Mouse (Mus musculus): ENCODE data around the gene Zbtb12.
"Not testable (repeated sequence)": the region's sequence is repeated elsewhere in the genome, so short reads cannot be mapped to it uniquely, and the experiment has no call there.

Gene Zbtb12

DNA sequence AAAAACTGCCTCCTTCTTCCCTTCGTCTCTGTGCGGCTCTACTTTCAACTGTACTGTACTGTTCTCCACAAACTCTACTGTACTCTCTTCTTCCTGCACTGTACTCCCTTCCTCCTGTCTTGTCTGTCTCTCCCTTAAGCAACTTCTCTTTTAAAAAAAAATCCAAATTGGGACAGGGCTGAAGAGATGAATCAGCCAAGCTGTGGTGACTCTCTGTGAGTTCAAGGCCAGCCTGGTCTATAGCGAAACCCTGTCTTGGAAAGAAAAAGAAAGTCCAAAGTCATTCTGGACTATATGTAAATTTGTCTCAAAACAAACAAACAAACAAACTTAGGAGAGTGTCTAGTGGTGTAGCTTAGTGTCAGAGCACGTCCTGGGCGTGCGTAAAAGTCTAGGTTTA is 5.0 kb upstream of the Zbtb12 start:
- no peak for DNase-seq (ENCODE audit: low spot score)

- DNase-seq (ENCODE audit: low spot score): no peak
These were observed 1.9 kb downstream of the Zbtb12 start for GRCm38 (mm10) chr17:34881166-34881565.

DNA sequence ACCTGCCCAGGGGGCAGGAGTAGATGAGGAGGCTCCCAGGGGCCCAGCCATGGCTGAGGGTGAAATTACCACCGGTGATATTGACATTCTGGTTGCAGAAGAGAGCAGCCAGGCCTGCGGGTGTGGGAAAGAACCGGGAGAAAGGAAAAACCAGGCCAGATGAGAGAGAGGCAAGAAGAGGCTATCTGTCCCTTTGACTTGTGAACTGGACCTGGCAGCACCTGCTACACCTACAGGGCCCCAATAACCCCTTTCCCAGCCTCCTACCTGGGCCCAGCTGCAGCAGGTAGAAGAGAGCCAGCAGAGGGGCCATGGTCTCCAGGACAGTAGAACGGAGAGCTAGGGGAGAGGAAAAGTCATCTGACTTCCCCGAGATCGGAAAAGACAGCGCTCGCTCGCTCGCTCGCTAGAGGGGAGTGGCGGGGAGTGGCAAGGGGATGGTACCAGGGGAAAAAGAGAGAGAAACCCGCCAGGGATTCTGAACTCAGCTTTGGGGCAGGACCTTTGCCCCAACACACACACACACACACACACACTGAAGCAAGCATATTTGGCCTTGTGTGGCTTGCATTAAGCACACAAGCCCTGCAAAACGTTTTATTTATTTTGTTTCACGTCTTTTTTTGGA is 2.5 kb downstream of the Zbtb12 start, which contains the start of gene Gm20547:
Gene Gm20547 (minus strand): TSS at position 360 of the 628 bp plus-strand sequence.
- no peak for DNase-seq (ENCODE audit: low spot score)

DNA sequence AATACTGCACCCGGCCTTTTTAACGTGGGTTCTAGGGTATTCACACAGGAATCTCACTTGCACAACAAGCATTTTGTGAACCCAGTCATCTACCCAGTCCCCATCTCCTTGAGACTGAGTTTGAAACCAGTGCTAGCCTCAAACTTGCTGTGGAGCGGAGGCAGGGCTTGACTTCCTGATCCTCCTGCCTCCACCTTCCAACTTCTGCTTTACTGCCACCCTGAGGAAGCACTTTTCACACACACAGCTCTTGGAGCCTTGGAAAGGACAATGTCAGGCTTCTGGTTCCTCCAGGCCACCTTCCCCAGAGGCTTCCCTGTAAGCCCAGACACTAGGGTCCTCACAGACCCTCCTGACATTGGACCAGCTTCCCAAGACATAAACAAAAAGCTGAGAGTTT is 4.0 kb downstream of the Zbtb12 start:
- DNase-seq (ENCODE audit: low spot score): no peak

DNA sequence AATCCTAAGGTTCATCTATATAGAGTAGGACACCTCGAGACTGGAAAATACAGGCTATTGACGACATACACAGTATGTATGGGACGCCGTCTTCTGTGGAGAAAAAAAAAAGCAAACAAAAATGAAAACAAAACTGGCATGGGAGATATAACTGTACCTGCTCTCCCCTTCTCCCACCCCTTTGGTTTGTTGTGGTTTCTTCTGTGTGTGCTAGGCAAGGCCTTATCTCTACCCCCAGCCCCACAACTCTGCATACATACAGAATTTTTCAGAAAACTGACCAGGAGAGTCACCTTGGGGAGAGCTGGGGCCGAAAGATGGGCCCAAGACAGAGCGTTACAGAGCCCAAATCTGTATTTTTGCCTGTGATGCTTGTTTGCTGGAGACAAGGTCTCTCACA is 5.4 kb downstream of the Zbtb12 start:
- no peak for DNase-seq (ENCODE audit: low spot score)

DNA sequence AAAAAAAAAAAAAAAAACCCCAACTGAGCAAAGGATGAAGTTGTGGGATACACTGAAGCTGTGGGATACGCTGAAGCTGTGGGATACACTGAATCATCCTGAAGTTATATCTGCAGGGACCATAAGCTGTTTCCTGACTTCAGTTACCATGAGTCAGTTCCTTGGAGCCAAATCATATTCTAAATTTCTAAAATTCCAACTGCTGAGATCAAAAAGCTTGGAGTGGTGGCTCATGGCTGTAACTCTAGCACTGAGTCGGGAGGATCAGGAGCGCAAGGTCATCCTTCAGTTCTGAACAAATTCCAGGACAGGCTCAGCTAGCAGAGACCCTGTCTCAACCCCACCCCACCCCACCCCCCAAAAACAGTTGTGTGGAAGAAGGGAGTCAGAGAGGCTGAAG is 6.3 kb downstream of the Zbtb12 start:
- DNase-seq (ENCODE audit: low spot score): no peak

- no peak for DNase-seq (ENCODE audit: low spot score)
These were observed 8.7 kb downstream of the Zbtb12 start for GRCm38 (mm10) chr17:34887942-34888341.

- DNase-seq (ENCODE audit: low spot score): no peak
These were observed 10.9 kb downstream of the Zbtb12 start for GRCm38 (mm10) chr17:34890074-34890743.

DNA sequence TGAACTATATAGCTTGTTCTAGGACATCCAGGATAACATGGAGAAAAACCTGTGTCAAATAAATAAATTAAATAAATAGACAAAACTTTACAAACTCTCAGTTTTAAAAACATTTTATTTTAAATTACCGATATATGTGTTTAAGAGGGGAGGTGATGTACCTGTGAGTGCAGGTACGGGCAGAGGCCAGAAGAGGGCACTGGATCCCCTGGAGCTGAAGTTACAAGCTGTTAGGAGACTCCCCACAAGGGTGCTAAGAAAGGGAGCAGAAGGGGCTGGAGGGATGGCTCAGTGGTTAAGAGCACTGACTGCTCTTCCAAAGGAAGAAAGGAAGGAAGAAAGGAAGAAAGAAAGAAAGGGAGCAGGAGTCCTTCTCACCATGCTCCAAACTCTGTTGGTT is 12.1 kb downstream of the Zbtb12 start:
- DNase-seq (ENCODE audit: low spot score): no peak

DNA sequence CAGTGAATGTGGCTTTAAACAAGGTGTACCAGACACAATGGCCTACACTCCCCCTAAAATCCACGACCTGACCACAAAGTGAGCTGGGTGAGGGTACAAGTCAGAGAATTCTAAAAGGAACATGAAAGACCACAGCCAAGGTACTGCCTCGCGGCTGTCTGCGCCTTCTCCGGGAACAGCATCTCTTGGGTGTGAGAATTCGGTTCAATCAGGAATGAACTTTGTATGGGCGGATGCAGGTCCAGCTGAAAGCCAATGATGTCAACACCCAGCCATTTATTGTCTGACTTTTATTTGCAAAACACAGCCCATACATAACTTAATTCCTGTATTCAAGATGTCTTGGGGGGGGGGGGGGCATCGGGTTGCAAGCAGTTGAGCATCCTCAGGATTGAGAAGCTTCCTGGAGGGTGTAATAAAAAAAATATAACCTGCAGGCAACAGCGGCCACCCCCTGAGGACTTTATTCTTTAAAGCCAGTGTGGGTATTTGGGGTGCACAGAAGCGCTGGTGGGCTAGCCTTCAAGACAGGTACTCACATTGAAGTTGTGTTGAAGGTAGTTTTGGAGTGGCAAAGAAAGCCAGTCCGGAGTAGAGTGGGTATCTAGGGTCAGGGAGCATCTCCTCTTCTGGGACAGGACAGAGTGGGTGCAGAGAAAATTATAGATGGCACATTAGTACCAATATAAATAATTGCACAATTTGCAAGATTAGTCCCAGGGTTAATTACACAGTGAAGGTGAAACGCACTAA is 14.0 kb downstream of the Zbtb12 start:
- DNase-seq (ENCODE audit: low spot score): no peak

DNA sequence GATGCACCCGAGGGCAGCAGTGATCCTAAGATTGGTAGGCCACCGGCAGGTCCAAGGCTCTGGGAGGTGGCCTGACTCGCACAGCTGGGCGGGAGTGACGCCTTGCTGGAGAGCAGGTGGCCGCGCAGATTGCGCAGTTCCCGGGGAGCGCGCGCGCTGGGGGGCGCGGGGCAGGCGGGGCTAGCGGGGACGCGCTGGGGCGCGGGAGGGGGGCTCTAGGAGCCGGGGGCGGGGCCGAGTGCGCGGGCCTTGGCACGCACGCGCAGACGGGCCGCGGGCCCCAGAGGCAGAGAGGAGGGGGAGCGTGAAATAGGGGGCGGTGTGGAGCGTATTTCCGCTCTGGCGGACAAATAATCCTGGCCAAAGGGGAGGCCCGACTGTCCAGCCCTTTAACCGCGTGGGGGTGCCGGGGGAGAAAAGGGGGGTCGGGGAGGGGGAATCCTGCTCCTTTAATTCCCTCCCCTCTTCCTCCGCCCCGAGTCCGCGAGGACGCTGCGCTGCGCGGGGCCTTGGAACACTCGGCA is 14.9 kb downstream of the Zbtb12 start:
- DNase-seq (ENCODE audit: low spot score): peak; percentile 98

GRCm38 (mm10) chr17:34894801-34895530 is 15.7 kb downstream of the Zbtb12 start:
- DNase-seq (ENCODE audit: low spot score): peak; percentile 85

DNA sequence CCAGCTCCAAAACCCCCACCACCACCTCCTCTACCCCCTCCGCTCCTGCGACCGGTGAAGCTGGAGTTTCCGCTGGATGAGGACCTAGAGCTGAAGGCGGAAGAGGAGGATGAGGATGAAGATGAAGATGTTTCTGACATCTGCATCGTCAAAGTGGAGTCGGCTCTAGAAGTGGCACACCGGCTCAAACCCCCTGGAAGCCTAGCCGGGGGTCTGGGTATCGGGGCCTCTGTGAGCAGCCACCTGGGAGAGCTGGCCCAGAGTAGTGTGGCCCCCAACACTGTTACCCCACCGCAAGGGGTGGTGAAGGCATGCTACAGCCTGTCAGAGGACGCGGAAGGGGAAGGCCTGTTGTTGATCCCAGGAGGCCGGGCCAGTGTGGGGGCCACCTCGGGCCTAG is 16.4 kb downstream of the Zbtb12 start:
- DNase-seq (ENCODE audit: low spot score): no peak

- no peak for DNase-seq (ENCODE audit: low spot score)
These were observed 17.1 kb downstream of the Zbtb12 start for GRCm38 (mm10) chr17:34896366-34896765.

DNA sequence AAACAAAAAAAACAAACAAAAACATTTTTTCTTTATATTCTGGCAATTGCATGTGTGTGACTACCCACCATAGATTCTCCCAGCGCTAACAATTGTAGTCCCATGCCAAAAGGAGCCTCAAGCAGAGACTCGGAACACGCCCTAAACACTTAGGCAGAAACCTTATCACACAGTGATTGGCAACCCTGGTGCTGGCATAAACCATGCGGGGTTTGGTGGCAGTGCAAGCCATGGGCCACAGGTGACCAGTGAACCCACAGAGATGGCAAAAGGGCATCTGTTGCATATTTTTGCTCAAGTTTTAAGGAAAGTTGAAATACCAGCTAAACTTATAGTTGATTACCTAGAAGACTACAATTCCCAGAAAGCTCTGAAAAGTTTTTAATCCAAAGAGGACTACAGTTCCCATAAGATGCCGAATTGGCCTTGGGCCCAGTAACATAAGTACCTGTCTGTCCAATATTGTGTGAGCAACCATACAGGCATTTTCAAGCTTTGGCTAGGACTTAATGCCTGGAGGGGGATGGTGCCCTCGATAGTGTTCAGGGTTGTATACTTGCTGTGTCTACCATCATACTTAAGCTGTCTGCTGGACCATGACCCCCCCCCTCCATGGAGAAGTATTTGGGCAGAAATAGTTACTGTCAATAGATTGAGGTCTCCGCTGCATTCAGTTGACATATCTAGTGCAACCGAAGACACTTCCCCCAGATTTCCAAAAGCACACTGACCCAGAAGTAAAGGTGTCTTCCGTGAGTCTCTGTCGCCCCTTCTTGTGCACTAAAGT is 18.3 kb downstream of the Zbtb12 start:
- DNase-seq (ENCODE audit: low spot score): no peak

DNA sequence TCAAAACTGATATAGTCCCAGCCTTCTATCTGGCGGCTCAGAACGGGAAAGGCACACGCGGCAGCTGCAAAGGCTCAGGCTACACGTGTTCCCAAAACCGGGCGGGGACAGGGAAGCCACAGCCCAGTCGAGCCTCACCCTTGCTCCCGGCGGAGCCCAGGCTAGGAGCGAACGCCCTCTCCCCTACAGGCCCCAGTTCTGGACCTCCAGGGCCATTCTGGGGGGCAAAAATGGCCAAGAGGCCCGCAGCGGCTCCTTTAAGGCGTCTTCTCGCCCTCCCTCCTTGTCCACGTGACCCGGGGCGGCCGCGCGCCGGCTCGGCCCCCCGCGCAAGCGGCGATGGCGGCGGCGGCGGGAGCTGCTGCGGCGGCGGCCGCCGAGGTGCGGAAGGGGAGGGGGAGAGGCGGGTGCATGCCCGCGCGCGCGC is 18.9 kb downstream of the Zbtb12 start, which contains the start of the genes C2 and Ehmt2:
Gene C2 (minus strand): TSS at position 106 of the 427 bp plus-strand sequence.
Gene Ehmt2 (plus strand): TSS at position 310 of the 427 bp plus-strand sequence.
- DNase-seq (ENCODE audit: low spot score): peak; percentile 87

- DNase-seq (ENCODE audit: low spot score): no peak
These were observed 19.4 kb downstream of the Zbtb12 start for GRCm38 (mm10) chr17:34898706-34899052.

- DNase-seq (ENCODE audit: low spot score): peak; percentile 78
These were observed 20.0 kb downstream of the Zbtb12 start for GRCm38 (mm10) chr17:34899053-34899889.

DNA sequence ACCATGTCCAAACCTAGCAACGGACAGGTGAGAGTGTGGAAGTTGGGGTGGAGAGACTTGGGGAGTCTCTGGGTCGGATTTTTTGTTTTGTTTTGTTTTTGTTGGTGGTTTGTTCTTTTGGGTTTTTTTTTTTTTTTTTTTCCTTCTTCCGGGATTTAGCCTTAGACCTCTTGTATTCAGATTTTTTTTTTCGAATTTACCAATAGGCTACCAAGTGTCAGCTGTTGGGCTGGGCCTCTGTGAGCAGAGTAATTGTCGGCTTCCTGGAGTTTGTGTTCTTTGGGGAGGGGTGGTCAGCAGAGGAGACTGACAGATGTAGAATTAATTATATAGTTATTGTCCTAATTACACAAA is 20.6 kb downstream of the Zbtb12 start:
- DNase-seq (ENCODE audit: low spot score): no peak

- DNase-seq (ENCODE audit: low spot score): not testable (repeated sequence)
These were observed 21.5 kb downstream of the Zbtb12 start for GRCm38 (mm10) chr17:34900826-34901225.
